ENCODE assay signal across 7 mouse cellular contexts in genomic region chr10:89732001-89732794, GRCm38 (mm10). TPM values are rescaled to one million over a fixed set of nuclear protein-coding genes. Genes with fewer than 3 reads are reported as not detected.
A peak's percentile ranks its signal among the peaks of the same experiment; 100 is the strongest.
DNase-seq lines count a peak whose midpoint lies in the region; ATAC-seq lines count a peak whose summit lies in the region.

Actr6 (minus strand) TSS chr10:89732295.

- H3K4me1 ChIP-seq in embryonic facial prominence, embryonic 10.5 days, result peaks cover 16% of the 10 kb centered on the region
- H3K4me1 ChIP-seq in limb, embryonic 10.5 days, result peaks cover 13% of the 10 kb centered on the region
- H3K4me1 ChIP-seq in midbrain, embryonic 13.5 days (replicated peaks), result peaks cover 18% of the 10 kb centered on the region

- peak; percentile 99 for ATAC-seq in granulocyte monocyte progenitor cell, adult 5-6 weeks (replicated peaks; ENCODE audit: poor library complexity, severe bottlenecking)
- ATAC-seq in midbrain, embryonic 13.5 days, result peak; percentile 99

- no peaks in the 10 kb centered on the region for H3K27me3 ChIP-seq in embryonic facial prominence, embryonic 10.5 days (replicated peaks; ENCODE audit: low read depth, poor library complexity, severe bottlenecking)
- no peaks in the 10 kb centered on the region for H3K27me3 ChIP-seq in limb, embryonic 10.5 days (ENCODE audit: low read depth, poor library complexity, severe bottlenecking)
- no peaks in the 10 kb centered on the region for H3K27me3 ChIP-seq in midbrain, embryonic 13.5 days

- DNase-seq in adrenal gland, postnatal 10 days, result peak; percentile 96
- peak; percentile 93 for DNase-seq in embryonic facial prominence, embryonic 10.5 days (ENCODE audit: low spot score)
- DNase-seq in kidney, adult 11 months, result peak; percentile 92
- peak; percentile 94 for DNase-seq in limb, embryonic 10.5 days (ENCODE audit: low spot score)
- DNase-seq in spleen, adult 12 weeks (ENCODE audit: low spot score), result peak; percentile 86

- H3K4me2 ChIP-seq in midbrain, embryonic 13.5 days (replicated peaks), result peak within 1 kb of the TSS; percentile 74

- 2% methylated on average over 49 of the region's 49 CpGs for WGBS in embryonic facial prominence, embryonic 10.5 days
- WGBS in limb, embryonic 10.5 days, result 2% methylated on average over 49 of the region's 49 CpGs
- WGBS in midbrain, embryonic 13.5 days, result 1% methylated on average over 49 of the region's 49 CpGs

- H3K9ac ChIP-seq in midbrain, embryonic 13.5 days (replicated peaks), result peak within 1 kb of the TSS; percentile 65

- peaks cover 9% of the 10 kb centered on the region for H3K36me3 ChIP-seq in embryonic facial prominence, embryonic 10.5 days (replicated peaks)
- peaks cover 8% of the 10 kb centered on the region for H3K36me3 ChIP-seq in limb, embryonic 10.5 days
- peaks cover 4% of the 10 kb centered on the region; the same call in 1 of the 2 replicates for H3K36me3 ChIP-seq in midbrain, embryonic 13.5 days

- H3K4me3 ChIP-seq in embryonic facial prominence, embryonic 10.5 days, result peak within 1 kb of the TSS; percentile 75
- peak within 1 kb of the TSS; percentile 71 for H3K4me3 ChIP-seq in limb, embryonic 10.5 days
- H3K4me3 ChIP-seq in midbrain, embryonic 13.5 days (replicated peaks), result peak within 1 kb of the TSS; percentile 66

- H3K27ac ChIP-seq in embryonic facial prominence, embryonic 10.5 days (replicated peaks), result peak within 1 kb of the TSS; percentile 79
- peak within 1 kb of the TSS; percentile 78 for H3K27ac ChIP-seq in limb, embryonic 10.5 days
- peak within 1 kb of the TSS; percentile 76 for H3K27ac ChIP-seq in midbrain, embryonic 13.5 days

- H3K9me3 ChIP-seq in embryonic facial prominence, embryonic 10.5 days, result no peaks in the 10 kb centered on the region
- no peaks in the 10 kb centered on the region for H3K9me3 ChIP-seq in limb, embryonic 10.5 days (replicated peaks)
- no peaks in the 10 kb centered on the region for H3K9me3 ChIP-seq in midbrain, embryonic 13.5 days

RNA-seq across cellular contexts. Expression of gene Actr6, which starts in this region (rescaled TPM):
- 10 to 100 TPM; 20.6 to 24.5 TPM for total RNA-seq in adrenal gland, postnatal 10 days (2021)
- polyA plus RNA-seq in embryonic facial prominence, embryonic 10.5 days (2016; fragmentation: Nextera tagmentation; extraction: Ambion mirVana), result 35.7 and 36.3 TPM in 2 replicates
- total RNA-seq in granulocyte monocyte progenitor cell, adult 5-6 weeks (2014; fragmentation: Nextera tagmentation), result 17.4 and 24.6 TPM in 2 replicates
- total RNA-seq in granulocyte monocyte progenitor cell, adult 5-6 weeks (2017), result 26.8 and 30.5 TPM in 2 replicates
- 33.9 and 34.2 TPM in 2 replicates for polyA plus RNA-seq in limb, embryonic 10.5 days (2016; fragmentation: Nextera tagmentation; extraction: Ambion mirVana)
- 51.2 and 53.8 TPM in 2 replicates for polyA plus RNA-seq in midbrain, embryonic 13.5 days (2015; fragmentation: Nextera tagmentation; extraction: Ambion mirVana)

Comparison
In these comparisons a context has a peak if more than half of its experiments do, and no peak if none do; other contexts are left out.
1. Peak in every context shown above with its lines: DNase-seq, ATAC-seq, H3K4me3 ChIP-seq and H3K27ac ChIP-seq.